Mouse (Mus musculus): ENCODE results near the gene Acp6. TPM values are rescaled to one million over a fixed set of nuclear protein-coding genes. Genes with fewer than 3 reads are reported as not detected.
A peak's percentile ranks its signal among the peaks of the same experiment; 100 is the strongest.
"Not testable (repeated sequence)": the region's sequence is repeated elsewhere in the genome, so short reads cannot be mapped to it uniquely, and the experiment has no call there.

The Acp6 gene
- polyA plus RNA-seq (2015; fragmentation: Nextera tagmentation; extraction: Ambion mirVana): 50.7 and 54.9 TPM in 2 replicates

- peak; percentile 92 for ATAC-seq (replicated peaks; ENCODE audit: insufficient number of reproducible peaks, insufficient read depth, low FRiP score, low read depth)
- H3K9ac ChIP-seq: peak within 1 kb of the TSS; percentile 65
- WGBS: under 1% methylated on average over 54 of the region's 54 CpGs
Measured at GRCm38 (mm10) chr3:97158611-97159508, at the start of gene Acp6. Acp6 (plus strand) TSS chr3:97158777.

GRCm38 (mm10) chr3:97117511-97117910 is 41.1 kb upstream of the Acp6 start:
- no peak for ATAC-seq (replicated peaks; ENCODE audit: insufficient number of reproducible peaks, insufficient read depth, low FRiP score, low read depth)
- Histone ChIP-seq H3K4me1 (replicated peaks) (no peaks in the 10 kb centered on the region), H3K4me2 (no peak overlapping the region), H3K9ac (no peak overlapping the region), H3K9me3 (replicated peaks) (no peaks in the 10 kb centered on the region; the same call in 1 of the 2 replicates), H3K4me3 (no peak overlapping the region), H3K27ac (no peak overlapping the region), H3K36me3 (no peaks in the 10 kb centered on the region), H3K27me3 (no peaks in the 10 kb centered on the region)
- WGBS: 71% methylated on average over 6 of the region's 6 CpGs

More at GRCm38 (mm10) chr3:97158611-97159508, at the start of gene Acp6:
- Histone ChIP-seq H3K4me1 (replicated peaks) (peaks cover 25% of the 10 kb centered on the region), H3K27me3 (no peaks in the 10 kb centered on the region), H3K9me3 (replicated peaks) (no peaks in the 10 kb centered on the region), H3K4me3 (peak within 1 kb of the TSS; percentile 62), H3K36me3 (no peaks in the 10 kb centered on the region), H3K4me2 (peak within 1 kb of the TSS; percentile 80), H3K27ac (peak within 1 kb of the TSS; percentile 80)

- ATAC-seq (replicated peaks; ENCODE audit: insufficient number of reproducible peaks, insufficient read depth, low FRiP score, low read depth): no peak
- Histone ChIP-seq H3K27ac (no peak overlapping the region), H3K4me2 (no peak overlapping the region), H3K9ac (no peak overlapping the region), H3K4me3 (no peak overlapping the region), H3K36me3 (no peaks in the 10 kb centered on the region), H3K4me1 (replicated peaks) (peaks cover 3% of the 10 kb centered on the region; the same call in 1 of the 2 replicates), H3K9me3 (replicated peaks) (no peaks in the 10 kb centered on the region; the same call in 1 of the 2 replicates), H3K27me3 (no peaks in the 10 kb centered on the region)
- 45% methylated on average over 12 of the region's 12 CpGs for WGBS
Measured at GRCm38 (mm10) chr3:97118313-97118712, 40.3 kb upstream of the Acp6 start.

- WGBS: 20% methylated on average over 7 of the region's 7 CpGs
- ATAC-seq (replicated peaks; ENCODE audit: insufficient number of reproducible peaks, insufficient read depth, low FRiP score, low read depth): peak; percentile 84; the same call in 1 of the 2 replicates
- peaks cover 10% of the 10 kb centered on the region for H3K4me1 ChIP-seq (replicated peaks)
- no peak overlapping the region; the same call in 1 of the 2 replicates for H3K27ac ChIP-seq
- H3K9me3 ChIP-seq (replicated peaks): no peaks in the 10 kb centered on the region
- H3K27me3 ChIP-seq: no peaks in the 10 kb centered on the region
- no peaks in the 10 kb centered on the region for H3K36me3 ChIP-seq
- no peak overlapping the region for H3K4me3 ChIP-seq
- no peak overlapping the region for H3K9ac ChIP-seq
- 0 out of 2 replicates have a peak overlapping the region, but pooled peaks have one; percentile 15 for H3K4me2 ChIP-seq
Measured at GRCm38 (mm10) chr3:97124193-97124592, 34.4 kb upstream of the Acp6 start.

- H3K27me3 ChIP-seq: no peaks in the 10 kb centered on the region
- H3K36me3 ChIP-seq: no peaks in the 10 kb centered on the region
- H3K4me1 ChIP-seq (replicated peaks): peaks cover 3% of the 10 kb centered on the region; the same call in 1 of the 2 replicates
- H3K9ac ChIP-seq: no peak overlapping the region
- no peaks in the 10 kb centered on the region for H3K9me3 ChIP-seq (replicated peaks)
- 81% methylated on average over 4 of the region's 4 CpGs for WGBS
- no peak for ATAC-seq (replicated peaks; ENCODE audit: insufficient number of reproducible peaks, insufficient read depth, low FRiP score, low read depth)
- H3K4me3 ChIP-seq: no peak overlapping the region
- H3K27ac ChIP-seq: no peak overlapping the region
- H3K4me2 ChIP-seq: no peak overlapping the region
Measured at GRCm38 (mm10) chr3:97129410-97129809, 29.2 kb upstream of the Acp6 start.

GRCm38 (mm10) chr3:97137666-97138065 is 20.9 kb upstream of the Acp6 start:
- H3K9ac ChIP-seq; H3K36me3 ChIP-seq; H3K4me2 ChIP-seq; H3K27ac ChIP-seq; H3K4me1 ChIP-seq (replicated peaks); ATAC-seq (replicated peaks; ENCODE audit: insufficient number of reproducible peaks, insufficient read depth, low FRiP score, low read depth); H3K27me3 ChIP-seq; H3K4me3 ChIP-seq; H3K9me3 ChIP-seq (replicated peaks): not testable (repeated sequence)
- WGBS: 72% methylated on average over 1 of the region's 1 CpGs

- H3K4me2 ChIP-seq: no peak overlapping the region
- no peaks in the 10 kb centered on the region for H3K9me3 ChIP-seq (replicated peaks)
- no peak overlapping the region for H3K27ac ChIP-seq
- H3K36me3 ChIP-seq: no peaks in the 10 kb centered on the region
- ATAC-seq (replicated peaks; ENCODE audit: insufficient number of reproducible peaks, insufficient read depth, low FRiP score, low read depth): no peak
- no peaks in the 10 kb centered on the region for H3K4me1 ChIP-seq (replicated peaks)
- no peak overlapping the region for H3K9ac ChIP-seq
- WGBS: 51% methylated on average over 2 of the region's 2 CpGs
- H3K27me3 ChIP-seq: no peaks in the 10 kb centered on the region
- no peak overlapping the region for H3K4me3 ChIP-seq
Measured at GRCm38 (mm10) chr3:97151092-97151491, 7.5 kb upstream of the Acp6 start.

- Histone ChIP-seq H3K36me3 (no peaks in the 10 kb centered on the region), H3K4me2 (no peak overlapping the region), H3K27ac (no peak overlapping the region), H3K4me1 (replicated peaks) (peaks cover 16% of the 10 kb centered on the region), H3K9ac (no peak overlapping the region), H3K9me3 (replicated peaks) (no peaks in the 10 kb centered on the region), H3K4me3 (no peak overlapping the region), H3K27me3 (no peaks in the 10 kb centered on the region)
- 89% methylated on average over 6 of the region's 6 CpGs for WGBS
- no peak for ATAC-seq (replicated peaks; ENCODE audit: insufficient number of reproducible peaks, insufficient read depth, low FRiP score, low read depth)
Measured at GRCm38 (mm10) chr3:97156431-97156830, 2.1 kb upstream of the Acp6 start.

- WGBS: 81% methylated on average over 1 of the region's 1 CpGs
- H3K27me3 ChIP-seq: no peaks in the 10 kb centered on the region
- H3K4me2 ChIP-seq: no peak overlapping the region
- ATAC-seq (replicated peaks; ENCODE audit: insufficient number of reproducible peaks, insufficient read depth, low FRiP score, low read depth): no peak
- peaks cover 25% of the 10 kb centered on the region for H3K4me1 ChIP-seq (replicated peaks)
- H3K9ac ChIP-seq: no peak overlapping the region
- no peak overlapping the region for H3K27ac ChIP-seq
- peak overlapping the region; percentile 62; the same call in 1 of the 2 replicates for H3K4me3 ChIP-seq
- H3K36me3 ChIP-seq: no peaks in the 10 kb centered on the region
- H3K9me3 ChIP-seq (replicated peaks): no peaks in the 10 kb centered on the region
Measured at GRCm38 (mm10) chr3:97157308-97157707, 1.3 kb upstream of the Acp6 start.

GRCm38 (mm10) chr3:97157958-97158599 is 498 bp upstream of the Acp6 start:
- peak overlapping the region; percentile 80 for H3K4me2 ChIP-seq
- peak overlapping the region; percentile 80 for H3K27ac ChIP-seq
- ATAC-seq (replicated peaks; ENCODE audit: insufficient number of reproducible peaks, insufficient read depth, low FRiP score, low read depth): no peak; the same call in 1 of the 2 replicates
- H3K9me3 ChIP-seq (replicated peaks): no peaks in the 10 kb centered on the region
- peak overlapping the region; percentile 62 for H3K4me3 ChIP-seq
- peak overlapping the region; percentile 48 for H3K9ac ChIP-seq
- H3K36me3 ChIP-seq: no peaks in the 10 kb centered on the region
- H3K27me3 ChIP-seq: no peaks in the 10 kb centered on the region
- peaks cover 25% of the 10 kb centered on the region for H3K4me1 ChIP-seq (replicated peaks)
- 1% methylated on average over 17 of the region's 17 CpGs for WGBS

GRCm38 (mm10) chr3:97159509-97159850 is 903 bp downstream of the Acp6 start:
- no peak for ATAC-seq (replicated peaks; ENCODE audit: insufficient number of reproducible peaks, insufficient read depth, low FRiP score, low read depth)
- 17% methylated on average over 6 of the region's 6 CpGs for WGBS
- H3K36me3 ChIP-seq: no peaks in the 10 kb centered on the region
- no peaks in the 10 kb centered on the region for H3K27me3 ChIP-seq
- peak overlapping the region; percentile 62 for H3K4me3 ChIP-seq
- H3K9me3 ChIP-seq (replicated peaks): no peaks in the 10 kb centered on the region
- peak overlapping the region; percentile 80 for H3K27ac ChIP-seq
- H3K9ac ChIP-seq: peak overlapping the region; percentile 65
- H3K4me2 ChIP-seq: peak overlapping the region; percentile 80
- peaks cover 25% of the 10 kb centered on the region for H3K4me1 ChIP-seq (replicated peaks)
